Mouse (Mus musculus): Measurements from ENCODE around the gene Vac14.

Gene Vac14

GRCm38 (mm10) chr8:110687726-110688125 is 69.3 kb downstream of the Vac14 start:
- DNase-seq (ENCODE audit: low spot score) = peak; percentile 19

- DNase-seq (ENCODE audit: low spot score) = no peak
Observed at GRCm38 (mm10) chr8:110689961-110690360, 71.6 kb downstream of the Vac14 start.

- DNase-seq (ENCODE audit: low spot score) = no peak
Observed at GRCm38 (mm10) chr8:110694226-110694625, 75.8 kb downstream of the Vac14 start.

- DNase-seq (ENCODE audit: low spot score) = no peak
Observed at GRCm38 (mm10) chr8:110694826-110695225, 76.4 kb downstream of the Vac14 start.

- DNase-seq (ENCODE audit: low spot score) = no peak
Observed at GRCm38 (mm10) chr8:110695431-110695830, 77.0 kb downstream of the Vac14 start.

GRCm38 (mm10) chr8:110696051-110696450 is 77.7 kb downstream of the Vac14 start:
- DNase-seq (ENCODE audit: low spot score) = no peak

GRCm38 (mm10) chr8:110697571-110697970 is 79.2 kb downstream of the Vac14 start:
- DNase-seq (ENCODE audit: low spot score) = no peak

- DNase-seq (ENCODE audit: low spot score) = no peak
Observed at GRCm38 (mm10) chr8:110698098-110698497, 79.7 kb downstream of the Vac14 start.

- DNase-seq (ENCODE audit: low spot score) = no peak
Observed at GRCm38 (mm10) chr8:110699501-110699900, 81.1 kb downstream of the Vac14 start.

- no peak for DNase-seq (ENCODE audit: low spot score)
Observed at GRCm38 (mm10) chr8:110700561-110700960, 82.2 kb downstream of the Vac14 start.

- no peak for DNase-seq (ENCODE audit: low spot score)
Observed at GRCm38 (mm10) chr8:110702636-110703459, 84.5 kb downstream of the Vac14 start.

- DNase-seq (ENCODE audit: low spot score) = no peak
Observed at GRCm38 (mm10) chr8:110703460-110704061, 85.2 kb downstream of the Vac14 start.

- no peak for DNase-seq (ENCODE audit: low spot score)
Observed at GRCm38 (mm10) chr8:110704103-110704502, 85.7 kb downstream of the Vac14 start.

- DNase-seq (ENCODE audit: low spot score) = no peak
Observed at GRCm38 (mm10) chr8:110705391-110706287, 87.3 kb downstream of the Vac14 start.

GRCm38 (mm10) chr8:110706288-110706870 is 88.0 kb downstream of the Vac14 start:
- DNase-seq (ENCODE audit: low spot score) = no peak

GRCm38 (mm10) chr8:110708429-110708828 is 90.0 kb downstream of the Vac14 start:
- no peak for DNase-seq (ENCODE audit: low spot score)

- no peak for DNase-seq (ENCODE audit: low spot score)
Observed at GRCm38 (mm10) chr8:110710593-110710992, 92.2 kb downstream of the Vac14 start.

GRCm38 (mm10) chr8:110711271-110711934 is 93.0 kb downstream of the Vac14 start:
- DNase-seq (ENCODE audit: low spot score) = no peak

- no peak for DNase-seq (ENCODE audit: low spot score)
Observed at GRCm38 (mm10) chr8:110713073-110713472, 94.7 kb downstream of the Vac14 start.

GRCm38 (mm10) chr8:110714827-110715519 is 96.6 kb downstream of the Vac14 start:
- DNase-seq (ENCODE audit: low spot score) = no peak

GRCm38 (mm10) chr8:110716075-110716474 is 97.7 kb downstream of the Vac14 start:
- DNase-seq (ENCODE audit: low spot score) = no peak
